7 mouse cellular contexts compared by ENCODE assay signal in the genomic region with DNA sequence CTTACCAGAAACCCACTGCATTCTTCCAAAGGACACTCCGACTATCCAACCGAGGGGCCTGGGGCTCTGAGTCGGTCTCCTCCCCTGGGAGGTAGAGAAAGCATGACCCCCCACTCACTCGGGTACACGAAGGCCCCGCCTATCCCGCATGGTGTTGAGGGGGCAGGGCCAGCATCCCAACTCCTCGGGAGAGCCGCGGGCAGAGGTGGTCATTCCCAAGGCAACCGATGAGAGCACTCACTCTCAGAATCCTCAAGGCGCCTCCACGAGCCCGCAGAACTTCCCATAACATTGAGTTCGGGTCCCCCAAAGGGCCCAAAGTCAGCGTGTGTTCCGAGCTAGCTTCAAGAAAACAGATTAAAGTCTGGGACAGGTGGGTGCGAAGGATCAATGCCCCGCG. TPM values are rescaled to one million over a fixed set of nuclear protein-coding genes. Genes with fewer than 3 reads are reported as not detected.
DNase-seq lines count a peak whose midpoint lies in the region; ATAC-seq lines count a peak whose summit lies in the region.

No protein-coding gene starts in this region.

- H3K9ac ChIP-seq in forebrain, embryonic 15.5 days (replicated peaks) = peak overlapping the region; percentile 54

- peaks cover 6% of the 10 kb centered on the region; the same call in 1 of the 2 replicates for H3K36me3 ChIP-seq in forebrain, embryonic 15.5 days

- DNase-seq in right cerebral cortex, postnatal 4 days = peak; percentile 27
- no peak for DNase-seq in right cerebral cortex, adult 18-20 months
- DNase-seq in cerebellum, adult 18-20 months = peak; percentile 49 to 50
- DNase-seq in kidney, postnatal 14 days = peak; percentile 53
- DNase-seq in lung, postnatal 4 days = peak; percentile 49 to 55
- peak; percentile 66 for DNase-seq in testis, postnatal 14 days (ENCODE audit: low spot score)

- H3K27ac ChIP-seq in forebrain, embryonic 15.5 days (replicated peaks) = peak overlapping the region; percentile 94

- H3K4me3 ChIP-seq in forebrain, embryonic 15.5 days = peak overlapping the region; percentile 67

- no peaks in the 10 kb centered on the region for H3K9me3 ChIP-seq in forebrain, embryonic 15.5 days

- 0 out of 2 replicates have a peak, but pooled peaks cover 2% of the 10 kb centered on the region for H3K27me3 ChIP-seq in forebrain, embryonic 15.5 days

- 1% methylated on average over 20 of the region's 20 CpGs for WGBS in forebrain, embryonic 15.5 days

- peaks cover 20% of the 10 kb centered on the region for H3K4me1 ChIP-seq in forebrain, embryonic 15.5 days

- peak overlapping the region; percentile 84 for H3K4me2 ChIP-seq in forebrain, embryonic 15.5 days (replicated peaks)

- ATAC-seq in forebrain, embryonic 15.5 days (replicated peaks) = peak; percentile 74

RNA-seq across cellular contexts. Expression of a gene that starts 2.0 kb away (rescaled TPM):
- 0.25 and 0.32 TPM in 2 replicates for polyA plus RNA-seq in forebrain, embryonic 15.5 days (2015; fragmentation: Nextera tagmentation; extraction: Ambion mirVana)

RNA-seq across cellular contexts. Expression of a gene that starts 2.9 kb away (rescaled TPM):
- 31.7 and 34.3 TPM in 2 replicates for polyA plus RNA-seq in forebrain, embryonic 15.5 days (2015; fragmentation: Nextera tagmentation; extraction: Ambion mirVana)

RNA-seq across cellular contexts. Expression of a gene that starts 12.0 kb away (rescaled TPM):
- polyA plus RNA-seq in forebrain, embryonic 15.5 days (2015; fragmentation: Nextera tagmentation; extraction: Ambion mirVana) = not detected in 2 replicates

RNA-seq across cellular contexts. Expression of a gene that starts 16.5 kb away (rescaled TPM):
- 196 TPM in 2 replicates for polyA plus RNA-seq in forebrain, embryonic 15.5 days (2015; fragmentation: Nextera tagmentation; extraction: Ambion mirVana)

RNA-seq across cellular contexts. Expression of a gene that starts 47.9 kb away (rescaled TPM):
- polyA plus RNA-seq in forebrain, embryonic 15.5 days (2015; fragmentation: Nextera tagmentation; extraction: Ambion mirVana) = 4.9 and 5.9 TPM in 2 replicates
